Mouse (Mus musculus) layer of hippocampus, postnatal 25 days (tissue): ENCODE data around the gene Fastkd5. TPM values are rescaled to one million over a fixed set of nuclear protein-coding genes. Genes with fewer than 3 reads are reported as not detected.
"Not testable (repeated sequence)": the region's sequence is repeated elsewhere in the genome, so short reads cannot be mapped to it uniquely, and the experiment has no call there.

Experiments used
- DNase-seq, 2 experiments: peaks; one replicate each; pipeline ENCODE4 v3.0.0; 2022; ENCODE audit warnings: mixed read lengths in 2 of 2, low spot score in 1 of 2; ENCODE audit errors: extremely low spot score in 1 of 2
- total RNA-seq, 2 experiments: library from RNA; stranded (reverse); gene quantifications; 2 replicates each; pipeline ENCODE4 v1.2.3; 2021

Fastkd5 gene
- total RNA-seq: 1 to 10 TPM; 7.9 to 9.1 TPM

DNA sequence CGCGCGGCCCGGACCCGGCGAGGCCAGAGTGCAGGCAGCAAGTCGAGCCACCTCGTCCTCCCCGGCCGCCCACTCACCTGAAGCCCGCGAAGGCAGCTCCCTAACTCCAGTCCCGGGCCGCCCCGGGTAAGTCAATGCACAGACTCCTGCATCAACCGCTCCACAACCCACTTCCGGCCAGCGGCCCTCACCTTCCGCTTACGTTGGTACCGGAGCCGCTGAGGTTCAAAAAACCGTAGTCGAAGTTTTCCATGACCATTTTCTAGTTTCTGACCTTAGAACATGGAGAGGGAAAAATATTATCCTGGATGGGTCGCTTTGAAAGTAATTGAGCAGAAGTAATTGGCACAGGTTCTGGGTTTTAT is at the start of gene Fastkd5, which contains the start of gene Ubox5:
Fastkd5 (minus strand) TSS at position 189 of the 365 bp plus-strand sequence.
Ubox5 (minus strand) TSS at position 200 of the 365 bp plus-strand sequence.
- peak; percentile 83 to 95 for DNase-seq

DNA sequence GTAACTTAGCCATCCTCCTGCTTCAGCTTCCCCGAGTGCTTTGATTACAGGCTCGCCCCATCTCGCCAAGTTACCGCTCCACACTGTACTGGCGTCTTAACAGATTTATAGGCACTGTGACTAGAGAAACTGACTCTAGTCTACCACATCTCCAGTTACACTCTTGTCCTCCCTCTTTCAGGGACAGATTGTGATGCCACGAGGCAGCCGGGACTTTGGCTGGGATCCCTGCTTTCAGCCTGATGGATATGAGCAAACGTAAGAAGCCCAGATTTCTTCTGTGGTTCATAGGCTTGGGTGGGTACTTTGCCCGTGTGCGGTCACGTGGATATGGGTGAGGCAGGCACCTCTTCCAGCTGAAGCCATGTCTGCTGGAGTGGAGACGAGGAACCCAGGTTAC is 49.3 kb upstream of the Fastkd5 start:
- DNase-seq: no peak

DNA sequence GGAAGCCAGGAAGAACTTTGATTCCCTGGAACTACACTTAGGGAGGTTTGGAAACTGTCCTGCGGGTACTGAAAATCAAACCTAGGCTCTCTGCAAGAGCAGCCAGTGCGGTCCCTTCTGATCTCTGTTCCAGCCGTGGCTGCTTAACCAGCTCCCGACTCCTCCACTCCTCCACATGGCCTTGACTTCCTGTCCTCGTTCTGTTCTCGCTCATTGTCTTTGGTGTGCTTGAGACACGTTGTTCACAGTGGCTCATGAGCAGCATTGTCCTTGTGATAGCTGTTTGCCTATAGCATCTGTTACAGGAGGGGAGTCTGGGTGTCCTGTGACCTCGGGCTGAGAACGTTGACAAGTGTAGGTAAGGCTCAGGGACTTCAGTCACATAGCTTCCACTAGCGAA is 47.4 kb upstream of the Fastkd5 start:
- DNase-seq: no peak

DNA sequence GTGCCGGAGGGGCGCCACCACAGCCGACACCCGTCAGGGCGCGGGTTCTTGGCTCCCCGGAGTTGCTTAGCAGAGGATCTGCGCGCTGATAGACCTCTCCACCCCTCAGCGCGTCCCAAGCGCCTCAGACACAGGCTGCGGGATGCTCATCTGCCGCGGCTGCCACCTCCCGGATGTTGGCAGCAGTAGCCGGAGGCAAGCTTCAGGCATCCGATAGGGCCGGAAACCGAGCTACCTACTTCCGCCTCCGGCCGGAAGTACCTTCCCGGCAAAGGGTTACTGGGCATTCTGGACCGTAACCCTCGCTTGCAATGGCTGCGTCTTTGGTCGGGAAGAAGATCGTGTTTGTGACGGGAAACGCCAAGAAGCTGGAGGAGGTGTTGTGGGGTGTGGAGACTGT is 37.7 kb upstream of the Fastkd5 start, which contains the start of gene Itpa:
Itpa (plus strand) TSS at position 52 of the 400 bp plus-strand sequence.
- DNase-seq: peak; percentile 71 to 72

DNA sequence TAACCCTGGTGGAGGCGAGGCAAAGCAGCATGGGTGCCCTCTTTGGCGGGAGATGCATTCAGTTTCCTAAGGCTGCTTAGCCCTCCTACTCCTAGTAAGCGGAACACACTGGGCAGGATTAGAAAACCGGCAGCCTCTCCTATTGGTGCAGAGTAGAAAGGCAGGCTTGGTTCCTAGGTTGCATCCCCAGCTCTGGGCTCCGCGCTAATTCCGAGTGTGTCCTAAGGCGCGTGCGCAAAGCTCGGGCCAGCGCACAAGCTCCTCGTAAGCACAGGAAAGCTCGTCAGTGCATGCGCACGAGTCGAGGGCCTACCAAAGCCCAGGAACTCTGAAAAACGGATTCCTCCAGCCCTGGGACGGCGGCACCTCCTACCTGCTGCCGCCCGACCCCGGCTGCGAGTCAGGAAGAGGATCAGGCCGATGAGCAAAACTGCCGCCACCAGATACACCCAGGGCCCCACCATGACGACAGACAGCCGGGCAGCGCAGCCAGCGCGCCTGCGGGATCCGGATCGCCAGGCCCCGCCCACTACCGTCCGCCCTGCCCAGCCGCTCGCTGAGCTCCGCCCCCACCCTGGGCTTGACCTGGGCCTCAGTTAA is 34.4 kb upstream of the Fastkd5 start, which contains the start of gene Ddrgk1:
Ddrgk1 (minus strand) TSS at position 558 of the 600 bp plus-strand sequence.
- peak; percentile 80 to 92 for DNase-seq

DNA sequence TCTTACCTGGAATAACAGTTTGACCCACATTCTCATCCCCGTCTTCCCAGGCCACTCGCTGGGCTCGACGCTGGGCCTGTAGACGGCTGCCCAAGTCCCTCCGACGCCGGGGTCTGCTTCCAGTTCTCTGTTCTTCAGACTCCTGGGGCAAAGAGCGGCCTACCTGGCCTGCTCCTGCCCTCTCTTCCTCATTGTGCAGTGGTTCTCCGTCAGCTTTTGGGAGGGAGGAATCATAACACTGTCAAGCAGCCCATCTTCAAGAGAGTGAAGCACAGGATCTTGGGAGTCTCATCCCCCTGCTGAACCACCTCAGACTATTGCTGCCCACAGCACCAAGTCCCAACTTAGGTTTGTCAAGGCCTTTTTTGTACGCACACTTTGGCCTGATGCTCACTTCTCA is 33.5 kb upstream of the Fastkd5 start:
- DNase-seq: no peak

DNA sequence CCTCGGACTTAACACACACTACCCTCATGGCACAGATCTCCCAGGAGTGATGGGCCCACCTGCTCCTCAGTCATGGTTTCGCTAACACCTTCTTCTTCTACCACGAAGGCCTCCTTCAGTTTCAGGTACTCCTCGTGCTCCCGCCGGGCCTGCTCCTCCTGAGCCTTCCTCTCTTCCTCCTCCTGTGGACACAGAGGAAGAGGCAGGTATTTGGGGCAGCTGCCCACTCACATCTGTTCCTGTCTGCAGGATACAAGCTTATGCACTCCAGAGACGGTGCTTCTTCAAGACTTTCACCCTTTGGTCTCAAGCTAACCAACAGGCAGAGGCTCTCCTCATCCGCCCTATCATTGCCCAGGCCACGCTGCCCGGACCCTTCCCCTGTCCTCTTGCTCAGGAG is 28.7 kb upstream of the Fastkd5 start:
- no peak for DNase-seq

DNA sequence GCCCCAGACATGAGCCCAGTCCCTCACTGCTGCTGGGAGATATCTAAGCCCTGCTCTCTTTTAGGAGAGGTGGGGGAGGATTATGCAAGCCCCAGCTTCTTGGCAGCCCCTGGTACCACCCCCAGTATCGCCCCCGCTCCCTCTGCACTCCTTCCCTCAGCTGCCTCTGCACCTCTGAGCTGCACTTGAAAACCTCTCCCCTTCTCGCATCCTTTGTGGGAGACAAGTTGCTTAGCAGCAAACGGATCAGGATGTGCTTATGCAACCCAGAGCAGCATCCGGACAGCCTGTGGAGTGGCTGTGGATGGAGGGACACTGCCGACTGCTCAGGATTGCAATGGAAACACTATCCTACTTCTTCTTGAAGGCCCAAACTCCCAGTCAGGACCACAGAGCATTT is 27.7 kb upstream of the Fastkd5 start:
- DNase-seq: peak; percentile 51 to 63

DNA sequence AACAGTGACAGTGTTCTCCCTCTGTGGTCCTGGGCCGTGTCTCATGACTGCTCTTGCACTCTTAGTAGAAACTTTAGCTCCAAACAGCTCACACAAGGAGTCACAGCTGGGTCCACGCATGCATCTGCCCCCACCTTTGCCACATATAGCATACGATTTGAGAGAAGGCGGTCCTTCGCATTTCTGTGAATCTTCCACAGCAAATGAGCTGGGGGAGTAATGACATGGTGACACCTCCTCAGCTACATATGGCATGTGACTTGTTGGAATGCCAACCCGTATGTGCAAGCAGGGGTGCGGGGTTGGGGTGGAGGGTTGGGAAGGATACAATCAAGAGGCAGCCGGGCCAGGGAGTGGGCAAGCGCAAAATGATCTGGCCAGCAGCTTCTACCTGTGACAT is 26.7 kb upstream of the Fastkd5 start:
- no peak for DNase-seq

DNA sequence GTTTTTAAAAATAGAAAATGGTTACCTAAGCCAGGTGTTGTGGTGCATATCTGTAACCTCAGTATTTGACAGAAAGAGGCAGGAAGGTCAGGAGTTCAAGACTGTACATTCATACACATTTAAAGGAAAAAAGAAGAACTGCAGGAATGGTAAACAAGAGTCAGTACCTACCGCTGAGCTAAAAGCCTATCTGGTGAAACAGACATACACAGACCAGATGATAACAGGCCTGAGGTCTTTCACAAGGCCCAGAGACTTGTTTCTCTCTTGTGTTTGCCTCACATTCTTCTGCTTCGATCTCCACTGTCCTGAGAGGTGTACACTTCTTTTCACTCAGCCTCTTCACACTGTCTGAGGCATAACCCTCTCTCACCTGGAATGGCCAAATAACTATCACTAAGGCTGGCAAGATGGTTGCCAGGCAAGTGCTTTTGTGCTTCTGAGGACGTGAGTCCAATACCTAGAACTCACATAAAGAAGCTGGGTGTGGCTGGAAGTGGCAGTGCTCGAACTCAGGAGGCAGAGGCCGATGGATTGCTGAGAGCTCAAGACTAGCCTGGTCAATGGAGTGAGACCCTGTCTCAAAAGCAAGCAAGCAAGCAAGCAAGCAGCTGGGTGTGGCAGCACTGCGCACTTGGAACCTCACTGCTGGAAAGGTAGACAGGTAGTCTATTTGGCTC is 26.0 kb upstream of the Fastkd5 start:
- DNase-seq: no peak

DNA sequence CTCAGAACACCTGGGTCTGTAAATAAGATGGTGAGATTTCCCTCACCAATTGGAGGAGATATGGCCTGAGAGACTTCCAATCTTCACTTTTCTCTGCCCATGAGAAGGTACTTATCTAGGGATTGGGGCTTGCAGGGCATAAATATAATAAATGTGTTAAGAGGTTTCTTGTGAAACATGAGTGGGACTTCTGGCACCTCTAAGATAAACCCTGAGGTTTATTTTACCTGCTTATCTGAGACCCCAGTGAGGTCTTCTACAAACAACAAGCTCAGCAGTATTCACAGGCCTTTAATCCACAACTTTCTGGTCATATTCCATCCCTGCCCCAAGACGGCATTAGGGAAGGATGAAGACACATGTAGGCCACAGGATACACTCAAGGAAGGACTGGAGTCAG is 23.9 kb upstream of the Fastkd5 start:
- DNase-seq: no peak

DNA sequence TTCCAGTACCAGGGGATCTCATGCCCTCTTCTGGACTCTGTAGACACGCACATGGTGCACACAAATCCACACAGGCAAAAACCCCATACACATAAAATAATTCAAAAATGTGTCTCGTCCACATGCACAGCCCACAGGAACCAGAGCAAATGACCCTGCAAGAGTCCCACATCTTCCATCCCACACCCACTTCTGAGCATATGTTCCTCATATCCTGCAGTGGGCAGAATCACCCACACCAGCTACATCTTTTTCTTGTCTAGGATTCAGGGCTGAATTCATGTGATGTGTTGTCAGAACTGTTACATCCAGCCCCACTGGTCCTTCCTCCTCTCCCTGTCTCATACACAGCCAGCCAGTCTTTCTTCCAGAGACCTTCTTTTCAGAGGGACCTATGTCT is 23.5 kb upstream of the Fastkd5 start:
- DNase-seq: no peak

DNA sequence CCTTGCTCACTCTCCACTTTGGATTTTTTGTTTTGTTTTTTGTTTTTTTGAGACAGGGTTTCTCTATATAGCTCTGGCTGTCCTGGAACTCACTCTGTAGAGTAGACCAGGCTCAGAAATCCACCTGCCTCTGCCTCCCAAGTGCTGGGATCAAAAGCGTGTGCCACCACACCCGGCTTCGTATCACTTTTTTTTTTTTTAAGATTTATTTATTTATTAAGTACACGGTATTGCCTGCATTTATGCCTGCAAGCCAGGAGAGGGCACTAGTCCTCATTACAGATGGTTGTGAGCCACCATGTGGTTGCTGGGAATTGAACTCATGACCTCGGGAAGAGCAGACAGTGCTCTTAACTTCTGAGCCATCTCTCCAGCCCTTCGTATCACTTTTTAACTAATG is 19.2 kb upstream of the Fastkd5 start:
- DNase-seq: not testable (repeated sequence)

DNA sequence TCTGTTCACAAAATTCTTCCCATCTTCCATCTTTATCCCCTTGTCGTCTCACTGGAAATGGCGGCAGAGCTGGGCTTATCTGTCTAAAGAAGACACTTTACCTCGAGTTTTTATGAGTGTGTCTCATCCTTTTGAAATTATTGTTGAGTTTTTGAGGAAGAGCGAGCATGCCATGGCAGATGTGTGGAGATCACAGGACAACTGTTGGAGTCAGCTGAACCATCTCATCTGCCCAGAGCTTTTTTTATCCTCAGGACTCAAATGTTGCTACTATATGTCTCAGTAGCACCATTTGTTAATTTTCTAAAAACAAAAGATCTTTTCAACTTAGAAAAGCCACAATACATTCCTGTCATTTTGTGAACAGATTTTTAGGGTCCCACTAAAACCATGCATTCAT is 15.4 kb upstream of the Fastkd5 start:
- no peak for DNase-seq

DNA sequence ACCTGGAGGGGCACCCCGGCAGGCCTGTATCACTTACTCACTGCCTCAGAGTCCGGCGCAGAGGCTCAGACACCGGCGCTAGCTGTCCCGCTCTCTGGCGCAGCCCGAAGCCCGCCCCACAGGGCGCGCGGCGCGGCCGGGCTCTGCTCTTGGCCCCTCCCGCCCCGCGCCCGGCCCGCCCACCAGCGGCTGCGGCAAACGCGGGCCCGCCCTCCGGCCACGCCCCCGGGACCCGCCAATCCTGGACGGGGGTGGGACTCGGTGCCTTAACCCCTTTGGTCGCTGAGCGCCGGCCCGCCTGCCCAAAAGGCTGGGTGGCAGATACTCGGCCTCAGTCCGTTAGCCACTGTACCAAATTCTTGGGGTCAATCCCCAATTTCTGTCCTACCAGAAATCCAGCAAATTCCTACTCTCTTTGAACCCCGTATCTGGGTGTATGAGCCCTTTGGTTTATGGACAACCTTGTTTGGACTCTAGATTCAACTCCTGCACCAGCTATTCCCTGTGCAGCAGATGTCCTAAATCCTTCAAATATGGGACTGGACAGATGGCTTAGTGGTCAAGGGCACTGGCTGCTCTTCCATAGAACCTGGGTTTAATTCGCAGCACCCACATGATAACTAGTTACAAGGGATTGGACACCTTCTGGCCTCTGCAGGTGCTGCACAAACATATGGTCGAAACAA is 13.0 kb upstream of the Fastkd5 start, which contains the start of gene Lzts3:
Lzts3 (minus strand) TSS at position 120 of the 686 bp plus-strand sequence.
- peak; percentile 80 to 87 for DNase-seq

DNA sequence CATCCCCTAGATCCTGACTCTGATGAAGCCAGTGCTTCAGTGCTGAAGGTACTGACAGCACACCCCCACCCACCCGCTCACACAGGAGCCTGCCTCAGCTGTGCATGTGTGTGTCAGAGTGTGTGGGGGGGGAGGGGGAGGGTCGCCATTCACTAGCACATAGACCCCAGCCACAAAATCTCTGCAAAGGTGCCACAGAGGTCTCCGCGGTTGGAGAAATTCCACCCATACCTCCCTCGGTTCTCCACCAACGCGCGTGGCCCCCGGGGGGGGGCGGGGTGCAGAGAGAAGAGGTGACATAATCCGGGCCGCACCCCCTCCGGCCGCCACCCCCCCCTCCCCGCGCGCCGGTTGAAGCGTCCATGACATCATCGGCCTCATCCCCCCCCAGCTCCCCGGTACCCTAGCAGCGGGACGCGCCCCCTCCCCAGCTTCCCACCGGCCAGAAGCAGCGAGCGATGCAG is 12.4 kb upstream of the Fastkd5 start:
- DNase-seq: no peak

DNA sequence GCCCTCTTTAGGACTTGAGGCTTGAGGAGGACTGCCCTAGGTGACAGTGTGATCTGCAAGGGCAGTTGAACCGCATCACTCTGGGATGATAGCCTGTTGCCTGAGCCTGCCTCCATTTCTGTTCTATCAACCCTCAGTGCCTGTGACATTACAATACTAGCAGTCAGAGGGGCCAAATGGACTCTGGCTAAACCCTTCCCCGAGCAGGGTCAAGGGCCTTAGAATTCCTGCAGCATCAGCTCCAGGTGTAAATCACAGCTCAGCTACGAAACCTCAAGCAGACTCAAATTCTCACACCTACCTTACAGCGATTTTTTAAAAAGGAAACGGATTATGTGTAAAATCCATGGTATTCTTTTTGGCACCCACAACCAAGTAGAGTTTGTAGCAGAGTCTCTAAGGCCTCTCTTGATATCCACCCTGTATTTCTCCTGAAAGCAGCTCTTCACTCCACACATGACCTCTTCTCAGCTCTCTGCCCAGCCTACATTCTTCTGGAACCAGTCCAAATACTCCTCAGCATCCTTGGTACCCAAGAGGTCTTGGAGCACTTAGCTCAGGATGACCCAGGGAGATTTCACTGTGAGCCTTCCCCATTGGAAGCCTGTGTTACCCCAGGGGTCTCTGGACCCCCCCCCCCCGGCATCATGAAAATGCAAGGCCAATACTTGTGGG is 11.7 kb upstream of the Fastkd5 start:
- DNase-seq: no peak

DNA sequence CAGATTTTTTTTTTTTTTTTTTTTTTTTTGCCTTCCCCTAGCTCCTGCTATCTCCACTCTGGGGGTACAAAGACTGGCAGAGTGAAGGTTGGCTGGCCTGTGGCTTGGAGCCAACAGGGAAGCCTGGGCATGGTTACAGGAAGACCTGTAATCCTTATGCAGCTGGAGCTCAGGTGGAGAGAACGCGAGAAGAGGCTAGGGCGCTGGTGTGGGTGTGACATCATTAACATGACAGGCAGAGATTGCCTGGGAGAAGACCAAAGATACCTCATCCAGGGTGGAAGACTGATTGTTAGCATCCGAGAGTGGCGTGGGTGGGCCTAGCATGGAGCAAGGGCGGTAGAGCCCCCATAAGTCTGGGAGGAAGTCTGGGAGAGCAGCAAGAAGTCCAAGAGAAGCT is 9.4 kb upstream of the Fastkd5 start:
- DNase-seq: no peak

DNA sequence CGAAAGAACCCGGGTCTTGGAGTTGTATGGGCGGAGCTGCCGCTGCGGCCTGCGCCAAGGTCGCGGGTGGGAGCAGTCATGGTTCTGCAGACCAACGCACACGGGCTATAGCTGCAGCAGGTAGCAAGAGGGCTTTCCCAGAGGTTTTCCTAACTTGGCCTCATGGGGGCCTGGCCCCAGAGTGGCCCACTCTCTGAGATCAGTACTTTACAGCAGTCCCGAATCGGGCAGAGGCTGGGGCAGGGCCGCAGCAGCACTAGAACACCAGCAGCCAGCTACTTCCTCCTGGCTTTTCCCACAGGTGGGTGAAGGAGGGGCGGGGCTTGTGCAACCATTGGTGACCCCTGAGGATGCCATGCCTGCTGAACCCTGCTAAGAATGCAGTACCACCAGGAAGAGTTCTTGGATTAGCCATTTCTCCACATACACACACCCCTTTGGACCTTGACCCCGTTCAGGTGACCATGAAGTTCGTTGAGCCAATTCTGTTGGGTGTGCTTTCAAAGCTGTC is 8.3 kb upstream of the Fastkd5 start:
- no peak for DNase-seq

DNA sequence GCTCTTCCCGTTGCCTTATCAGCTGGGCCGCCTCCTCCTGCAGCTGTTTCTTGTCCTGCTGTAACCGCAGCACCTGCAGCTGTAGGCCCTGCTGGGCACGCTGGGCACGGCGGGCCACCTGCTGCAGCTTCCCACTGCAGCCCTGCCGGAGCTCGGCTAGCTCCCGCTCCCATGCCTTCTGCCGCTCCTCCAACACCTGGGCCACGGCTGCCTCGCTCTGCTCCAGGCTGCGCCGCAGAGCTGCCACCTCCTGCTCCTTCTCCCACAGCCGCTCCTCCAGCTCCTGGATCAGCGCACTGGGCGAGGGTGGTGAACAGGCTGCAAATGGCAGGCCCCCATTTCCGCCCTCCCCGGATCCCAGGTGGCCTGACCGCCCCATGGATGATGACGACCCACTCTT is 6.0 kb upstream of the Fastkd5 start:
- no peak for DNase-seq
